Comparison of ENCODE assay signal across 33 mouse cellular contexts in the genomic region with DNA sequence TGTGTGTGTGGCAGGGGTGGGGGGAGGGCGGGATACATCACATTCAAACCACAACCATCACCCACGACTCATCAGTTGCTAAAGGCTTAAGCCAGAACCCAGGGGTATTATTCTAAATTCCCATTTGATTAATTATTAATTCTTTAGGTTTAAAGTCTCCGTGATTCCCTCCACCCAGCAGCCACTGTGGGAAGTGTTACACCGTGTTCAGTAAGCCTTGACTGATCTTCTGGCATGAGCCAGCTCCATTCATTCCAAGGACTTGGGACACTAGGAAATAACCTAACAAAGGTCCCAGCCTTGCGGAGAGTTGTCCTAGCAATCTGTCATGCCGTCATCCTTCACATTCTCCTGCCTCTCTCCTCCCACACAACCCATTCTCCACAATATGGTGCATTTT.
"Had no signal": no experiment of that assay in that cellular context is flagged by ENCODE, and none has a peak within 500 bp of the region (broad histone marks: within the 10 kb centered on the region; RNA-seq: fewer than 3 reads in every experiment).

No protein-coding gene starts in this region.

- H3K4me3 ChIP-seq: limb, embryonic 10.5 days; limb, embryonic 12.5 days; limb, embryonic 13.5 days; limb, embryonic 15.5 days; liver, embryonic 12.5 days; liver, embryonic 13.5 days; liver, embryonic 15.5 days; lung, embryonic 15.5 days; megakaryocyte, embryonic 14.5 days; midbrain, embryonic 10.5 days; midbrain, embryonic 12.5 days; midbrain, embryonic 13.5 days; midbrain, embryonic 15.5 days; myocyte; neural tube, embryonic 12.5 days; neural tube, embryonic 13.5 days had no signal

- H3K27ac ChIP-seq: limb, embryonic 10.5 days; limb, embryonic 12.5 days; limb, embryonic 13.5 days; limb, embryonic 15.5 days; liver, embryonic 12.5 days; liver, embryonic 13.5 days; liver, embryonic 14.5 days; liver, embryonic 15.5 days; lung, embryonic 15.5 days; macrophage; midbrain, embryonic 10.5 days; midbrain, embryonic 12.5 days; midbrain, embryonic 13.5 days; midbrain, embryonic 15.5 days; neural tube, embryonic 12.5 days; neural tube, embryonic 13.5 days had no signal

- H3K9me3 ChIP-seq: limb, embryonic 10.5 days; limb, embryonic 12.5 days; limb, embryonic 13.5 days; limb, embryonic 15.5 days; liver, embryonic 12.5 days; liver, embryonic 13.5 days; liver, embryonic 15.5 days; lung, embryonic 15.5 days; midbrain, embryonic 10.5 days; midbrain, embryonic 12.5 days; midbrain, embryonic 13.5 days; midbrain, embryonic 15.5 days; neural tube, embryonic 12.5 days; neural tube, embryonic 13.5 days had no signal

- H3K9ac ChIP-seq: limb, embryonic 12.5 days; limb, embryonic 13.5 days; limb, embryonic 15.5 days; liver, embryonic 12.5 days; liver, embryonic 13.5 days; liver, embryonic 14.5 days; liver, embryonic 15.5 days; liver, postnatal 0 days; lung, embryonic 14.5 days; lung, embryonic 15.5 days; midbrain, embryonic 12.5 days; midbrain, embryonic 13.5 days; midbrain, embryonic 15.5 days; neural tube, embryonic 12.5 days; neural tube, embryonic 13.5 days had no signal

- H3K4me1 ChIP-seq: limb, embryonic 10.5 days; limb, embryonic 12.5 days; limb, embryonic 13.5 days; limb, embryonic 15.5 days; liver, embryonic 12.5 days; liver, embryonic 13.5 days; liver, embryonic 15.5 days; lung, embryonic 15.5 days; megakaryocyte, embryonic 14.5 days had no signal

- H3K36me3 ChIP-seq: limb, embryonic 10.5 days; limb, embryonic 12.5 days; limb, embryonic 13.5 days; limb, embryonic 15.5 days; liver, embryonic 12.5 days; liver, embryonic 13.5 days; liver, embryonic 15.5 days; lung, embryonic 15.5 days; midbrain, embryonic 10.5 days; midbrain, embryonic 12.5 days; midbrain, embryonic 13.5 days; midbrain, embryonic 15.5 days; neural tube, embryonic 12.5 days; neural tube, embryonic 13.5 days had no signal

- DNase-seq: left cerebral cortex, postnatal 4 days; liver; liver, embryonic 13.5 days; liver, postnatal 0 days; lung, adult 18-20 months; lung, adult 2 months; lung, embryonic 14.5 days; lung, postnatal 10 days; lung, postnatal 14 days; lung, postnatal 36 days; lung, postnatal 4 days; midbrain, embryonic 14.5 days had no signal

- H3K27me3 ChIP-seq: limb, embryonic 12.5 days; limb, embryonic 13.5 days; limb, embryonic 15.5 days; liver, embryonic 12.5 days; liver, embryonic 13.5 days; liver, embryonic 15.5 days; lung, embryonic 15.5 days; megakaryocyte, embryonic 14.5 days; midbrain, embryonic 12.5 days; midbrain, embryonic 13.5 days; midbrain, embryonic 15.5 days; neural tube, embryonic 12.5 days; neural tube, embryonic 13.5 days had no signal

- ATAC-seq: liver, embryonic 12.5 days; liver, postnatal 0 days; lung, postnatal 0 days; midbrain, embryonic 13.5 days; midbrain, embryonic 15.5 days; midbrain, embryonic 16.5 days had no signal

- H3K4me2 ChIP-seq: limb, embryonic 12.5 days; limb, embryonic 13.5 days; limb, embryonic 15.5 days; liver, embryonic 11.5 days; liver, embryonic 12.5 days; liver, embryonic 13.5 days; liver, embryonic 15.5 days; lung, embryonic 14.5 days; lung, embryonic 15.5 days; midbrain, embryonic 11.5 days; midbrain, embryonic 12.5 days; midbrain, embryonic 13.5 days; midbrain, embryonic 15.5 days; neural tube, embryonic 12.5 days; neural tube, embryonic 13.5 days had no signal
